Mouse (Mus musculus): Measurements from ENCODE around the gene Tgfb2.

The Tgfb2 gene

DNA sequence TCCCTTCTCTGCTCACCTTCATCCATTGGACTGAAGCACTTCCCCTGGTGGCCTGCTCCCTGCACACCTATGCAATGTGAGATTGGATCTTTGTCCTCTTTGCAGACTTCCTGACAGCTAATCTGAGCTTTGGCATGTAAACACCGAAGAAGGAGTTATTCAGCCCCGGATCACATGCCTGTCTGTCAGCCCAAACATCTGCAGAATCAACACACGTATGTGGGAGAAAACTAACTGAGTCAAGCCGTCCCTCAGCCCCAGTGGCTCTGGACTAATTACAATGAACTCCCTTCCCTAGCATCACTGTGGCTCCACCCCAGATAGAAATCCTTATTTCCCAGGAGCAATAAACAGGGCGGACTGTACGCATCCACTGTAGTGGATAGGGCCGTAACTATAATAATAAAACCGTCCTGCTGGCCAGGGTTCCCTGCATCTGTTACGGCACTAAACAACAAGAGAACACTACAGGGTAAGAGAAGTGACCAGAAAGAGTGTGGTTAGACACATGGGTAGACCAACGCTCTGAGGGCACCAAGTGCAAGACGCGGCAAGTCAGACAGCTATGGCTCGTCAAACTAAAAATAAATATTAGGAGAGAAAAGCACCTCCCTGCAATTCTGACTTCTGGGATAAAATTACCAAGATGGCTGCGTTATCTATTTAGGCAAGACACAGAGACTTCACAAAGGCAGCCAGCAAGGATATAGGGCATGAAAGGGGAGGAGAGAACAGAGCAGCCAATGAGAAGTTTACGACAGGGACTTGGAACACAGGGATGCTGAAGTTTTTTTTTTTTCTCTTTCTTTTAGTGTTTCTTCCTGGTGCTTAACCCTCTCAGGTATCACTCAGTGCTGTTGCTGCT lies 3.2 kb downstream of the Tgfb2 start:
- DNase-seq (ENCODE audit: low spot score in 2 of 2) = no peak

DNA sequence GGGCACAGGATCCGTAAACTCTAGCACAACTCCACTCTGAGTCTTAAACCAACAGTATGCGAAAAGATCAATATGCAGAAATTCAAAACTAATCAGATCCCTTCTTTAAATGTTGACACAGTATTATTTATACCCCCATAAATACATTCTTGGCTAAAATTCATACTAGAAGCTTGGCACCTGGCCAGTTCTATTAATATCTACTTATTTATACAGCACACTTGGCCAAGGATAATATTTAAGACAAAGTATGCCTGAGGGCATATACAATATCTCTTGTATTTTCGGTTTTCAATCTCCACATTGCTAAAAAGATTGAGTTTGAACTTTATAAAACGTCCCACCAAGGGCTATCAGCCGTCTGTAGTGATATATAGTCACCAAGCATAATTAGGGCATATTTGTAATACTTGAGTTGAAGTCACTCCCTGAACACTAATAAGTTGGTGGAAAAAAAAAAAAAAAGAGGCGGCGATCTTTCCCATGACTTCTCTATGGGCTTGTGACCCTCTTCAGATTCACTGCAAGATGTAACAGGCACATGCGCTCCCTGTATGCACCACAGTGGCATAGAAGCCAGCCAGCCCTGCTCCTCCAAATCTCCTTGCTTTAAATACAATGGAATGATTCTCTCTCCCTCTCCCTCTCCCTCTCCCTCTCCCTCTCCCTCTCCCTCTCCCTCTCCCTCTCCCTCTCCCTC lies 4.4 kb downstream of the Tgfb2 start:
- no peak for DNase-seq (ENCODE audit: low spot score in 2 of 2)

DNA sequence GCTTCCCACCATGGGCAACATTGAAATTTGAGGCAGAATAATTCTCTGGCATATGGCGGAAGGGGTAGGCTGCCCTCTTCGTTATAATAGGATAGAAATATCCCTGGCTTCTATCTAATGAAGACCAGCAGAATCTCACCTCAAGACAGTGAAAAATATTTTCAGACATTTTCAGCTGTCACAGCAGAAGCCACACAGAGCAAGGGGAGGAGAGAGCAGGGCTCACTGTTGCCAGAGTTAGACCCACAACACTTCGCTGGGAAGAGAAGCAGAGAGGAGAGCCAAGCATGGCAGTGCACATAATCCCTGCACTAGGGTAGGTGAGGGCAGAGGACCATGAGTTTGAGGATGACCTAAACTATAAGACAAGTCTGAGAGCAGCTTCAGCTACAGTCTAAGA lies 5.3 kb downstream of the Tgfb2 start:
- no peak for DNase-seq (ENCODE audit: low spot score in 2 of 2)

DNA sequence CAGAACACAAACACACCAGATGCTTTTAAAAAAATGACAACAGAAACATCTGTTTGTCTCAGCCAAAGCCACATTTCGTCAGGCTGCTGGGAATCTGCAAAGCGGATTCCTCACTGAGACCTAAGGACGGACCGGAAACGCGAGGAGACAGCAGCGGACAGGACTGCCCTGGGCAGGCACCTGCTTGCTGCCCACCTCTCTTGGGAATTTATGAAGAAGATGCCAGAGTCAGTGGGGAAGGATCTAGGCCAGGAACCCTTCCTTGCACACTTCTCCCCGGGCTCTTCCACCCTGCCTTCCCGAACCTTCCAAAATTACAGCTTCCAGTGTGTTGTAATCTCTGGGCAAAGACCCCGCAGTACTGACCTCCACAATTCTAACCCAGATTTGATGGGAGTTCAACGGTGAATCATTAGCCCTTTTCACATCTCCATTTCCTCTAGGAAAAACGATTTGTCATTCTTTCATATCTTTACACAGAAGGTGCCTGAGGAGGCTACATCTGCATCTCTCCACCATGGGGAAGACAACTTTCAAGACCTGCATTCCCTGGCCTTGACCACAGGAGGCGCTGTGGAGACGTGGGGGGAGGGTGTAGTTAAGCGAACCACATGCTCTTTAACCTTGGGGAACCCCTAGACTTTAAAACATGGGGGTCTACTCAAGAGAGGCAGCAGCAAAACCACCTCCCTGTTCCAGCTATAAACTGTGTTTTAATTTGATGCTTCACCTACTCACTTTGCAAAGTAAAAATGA lies 7.0 kb downstream of the Tgfb2 start:
- no peak for DNase-seq (ENCODE audit: low spot score in 2 of 2)

DNA sequence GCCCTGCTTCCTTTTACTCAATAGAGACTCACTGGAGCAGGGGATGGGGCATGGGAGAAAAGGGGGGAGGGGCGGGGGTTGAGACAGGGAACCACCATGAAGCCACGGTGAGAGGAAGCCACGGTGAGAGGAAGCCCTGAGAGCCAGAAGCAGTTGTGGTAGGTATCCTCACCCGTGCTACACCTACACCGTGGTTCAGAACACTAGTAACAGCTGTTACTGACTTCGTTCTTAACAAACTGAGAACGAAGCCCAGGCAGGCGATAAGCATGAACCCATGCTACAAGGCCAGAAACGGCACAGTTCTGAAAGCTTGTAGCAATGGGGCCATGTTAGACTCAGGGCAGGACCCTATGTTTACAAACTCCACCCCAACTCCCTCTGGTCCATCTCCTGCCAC lies 9.6 kb downstream of the Tgfb2 start:
- no peak for DNase-seq (ENCODE audit: low spot score in 2 of 2)

DNA sequence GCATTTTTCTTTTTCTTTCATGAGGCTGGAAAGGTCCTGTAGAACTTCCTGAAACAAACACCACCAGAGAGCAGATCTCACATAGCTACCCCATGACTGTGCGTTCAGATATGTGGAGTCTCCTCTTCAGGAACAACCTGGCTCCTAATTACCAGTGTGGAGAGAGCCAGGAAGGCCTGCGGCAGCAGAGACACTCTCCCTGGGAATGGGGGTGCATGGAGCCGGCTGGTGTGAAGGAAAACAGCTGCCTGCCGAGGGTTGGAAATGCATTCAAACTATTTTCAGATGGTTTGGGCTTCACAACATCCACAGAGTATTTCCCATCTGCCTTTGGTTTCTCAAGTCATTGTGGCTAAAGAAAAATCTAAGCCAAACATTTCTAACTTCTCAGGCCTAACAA lies 10.4 kb downstream of the Tgfb2 start:
- no peak for DNase-seq (ENCODE audit: low spot score in 2 of 2)

DNA sequence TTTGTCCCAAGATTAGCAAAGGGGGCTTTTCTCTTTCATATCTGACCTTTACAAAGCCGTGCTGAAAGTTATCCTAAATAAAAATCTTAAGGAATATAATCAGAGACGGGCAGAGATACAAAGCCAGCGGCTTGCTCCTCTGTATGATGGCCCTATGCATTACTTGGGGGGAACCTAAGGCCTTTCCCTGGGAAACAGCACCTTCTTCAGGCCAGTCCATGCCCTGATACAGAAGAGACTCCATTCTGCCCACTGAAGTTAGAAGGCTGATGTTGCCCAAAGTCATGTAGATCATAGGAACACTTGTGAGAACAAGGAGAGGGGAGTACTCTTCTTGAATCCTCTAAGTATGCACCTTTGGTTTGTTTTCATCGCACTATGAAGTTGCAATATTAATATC lies 13.4 kb downstream of the Tgfb2 start:
- DNase-seq (ENCODE audit: low spot score in 2 of 2) = no peak

DNA sequence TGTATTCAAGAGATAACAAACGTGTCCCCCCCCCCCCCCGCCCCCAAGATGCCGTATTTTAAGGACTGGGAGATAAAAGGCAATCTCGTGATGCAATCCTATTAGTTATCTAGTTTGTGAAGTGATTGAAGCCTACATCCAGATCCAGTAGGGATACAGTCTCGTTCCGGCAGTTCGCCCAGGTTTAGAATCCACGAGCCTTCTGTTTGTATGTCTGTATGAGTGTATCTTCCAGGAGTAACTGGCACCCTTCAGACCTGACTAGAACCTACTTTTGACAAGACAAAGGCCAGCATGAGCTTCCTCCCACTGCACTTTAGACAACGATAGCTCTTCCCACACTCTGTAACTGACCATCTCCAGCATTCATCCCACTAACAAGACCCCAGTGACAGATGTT lies 14.1 kb downstream of the Tgfb2 start:
- no peak for DNase-seq (ENCODE audit: low spot score in 2 of 2)

DNA sequence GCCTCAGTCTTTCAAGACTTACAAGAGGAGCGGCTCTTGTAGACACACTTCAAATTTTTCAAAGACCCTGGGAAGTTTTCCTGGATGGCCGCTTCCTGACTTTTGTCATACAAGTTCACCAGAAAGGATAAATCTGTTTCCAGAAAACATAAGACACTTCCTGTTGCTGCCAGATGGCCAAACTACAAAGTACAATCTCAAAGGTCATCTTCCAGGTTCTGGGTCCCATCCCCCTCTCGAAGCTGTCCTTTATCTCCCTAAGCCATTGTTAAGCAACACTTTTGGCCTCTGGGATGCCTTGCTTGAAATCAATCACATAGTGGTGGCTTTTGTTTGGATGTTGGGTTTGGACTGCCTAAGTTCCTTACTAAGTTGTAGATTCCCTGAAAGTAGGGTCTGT lies 21.7 kb downstream of the Tgfb2 start:
- no peak for DNase-seq (ENCODE audit: low spot score in 2 of 2)

DNA sequence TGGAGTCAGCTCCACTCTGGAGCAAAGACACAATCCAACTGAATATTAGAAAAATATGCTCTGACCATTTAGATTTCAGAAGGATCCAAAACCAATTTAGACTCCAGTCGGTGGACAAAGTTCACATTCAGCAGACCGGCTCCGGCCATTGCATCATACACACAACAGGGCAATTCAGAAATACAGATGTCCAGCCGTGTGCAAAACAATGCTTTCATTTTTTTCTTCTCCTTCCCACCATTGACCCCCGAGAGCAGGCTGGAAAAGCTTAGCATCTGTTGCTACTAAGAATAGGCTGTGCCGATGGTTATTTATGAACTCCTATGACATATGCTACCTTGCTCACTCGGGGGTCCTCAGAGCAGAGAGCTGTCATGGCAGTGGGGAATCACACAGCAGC lies 23.2 kb downstream of the Tgfb2 start:
- DNase-seq (ENCODE audit: low spot score in 2 of 2) = no peak

DNA sequence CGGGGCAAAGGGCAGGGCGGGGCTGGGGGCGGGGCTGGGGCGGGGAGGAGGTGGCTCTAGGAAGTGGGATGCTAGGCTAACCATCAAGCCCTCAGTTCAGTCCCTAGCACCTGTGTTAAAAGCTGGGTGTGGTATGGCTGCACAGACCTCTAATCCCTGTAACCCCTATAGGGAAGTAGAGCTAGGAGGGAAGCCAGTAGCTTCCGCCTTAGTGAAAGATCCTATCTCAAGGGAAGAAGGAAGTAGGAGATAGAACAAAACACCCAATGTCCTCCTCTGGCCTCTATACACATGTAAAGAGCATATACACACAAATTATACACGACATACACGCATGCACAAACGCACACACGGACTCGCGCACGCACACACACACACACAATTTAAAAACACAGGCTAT lies 28.2 kb downstream of the Tgfb2 start:
- no peak for DNase-seq (ENCODE audit: low spot score in 2 of 2)

DNA sequence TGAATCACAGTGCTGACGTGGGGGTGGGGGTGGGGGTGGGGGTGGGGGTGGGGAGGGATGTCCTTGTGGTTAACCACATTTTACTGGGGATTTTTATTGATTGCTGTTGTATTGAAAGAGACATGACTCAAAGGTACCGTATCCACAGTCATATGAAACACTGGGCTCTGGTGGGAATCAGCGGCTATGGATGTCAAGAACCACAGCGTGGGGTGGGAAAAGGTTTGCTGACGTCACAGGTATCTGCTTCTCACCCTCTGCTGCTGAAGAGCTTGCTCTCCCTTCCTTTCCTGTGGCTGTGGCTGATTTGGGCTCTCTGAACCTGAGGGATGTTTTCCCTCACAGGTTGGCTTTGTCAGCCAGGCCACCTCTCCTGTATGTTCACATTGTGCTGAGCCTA lies 29.6 kb downstream of the Tgfb2 start:
- DNase-seq (ENCODE audit: low spot score in 2 of 2) = no peak

DNA sequence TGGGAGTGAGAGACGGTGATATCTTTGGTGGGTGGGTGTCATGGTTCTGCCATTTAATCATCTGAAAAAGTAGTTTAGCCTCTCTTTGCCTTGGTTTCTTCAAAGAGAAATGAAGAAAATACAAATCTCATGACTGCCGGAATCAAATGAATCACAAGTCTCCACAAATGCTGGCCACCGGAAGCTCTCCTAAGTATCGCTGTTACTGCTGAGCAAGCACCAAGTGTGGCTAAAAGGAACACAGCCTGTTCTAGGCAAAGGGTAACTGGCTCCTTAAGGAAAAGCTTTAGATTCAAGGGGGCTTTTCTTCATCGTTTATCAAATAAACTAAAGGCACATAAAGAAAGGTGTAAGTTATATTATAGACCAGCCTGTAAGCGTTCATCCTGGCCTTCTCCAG lies 30.5 kb downstream of the Tgfb2 start:
- no peak for DNase-seq (ENCODE audit: low spot score in 2 of 2)

DNA sequence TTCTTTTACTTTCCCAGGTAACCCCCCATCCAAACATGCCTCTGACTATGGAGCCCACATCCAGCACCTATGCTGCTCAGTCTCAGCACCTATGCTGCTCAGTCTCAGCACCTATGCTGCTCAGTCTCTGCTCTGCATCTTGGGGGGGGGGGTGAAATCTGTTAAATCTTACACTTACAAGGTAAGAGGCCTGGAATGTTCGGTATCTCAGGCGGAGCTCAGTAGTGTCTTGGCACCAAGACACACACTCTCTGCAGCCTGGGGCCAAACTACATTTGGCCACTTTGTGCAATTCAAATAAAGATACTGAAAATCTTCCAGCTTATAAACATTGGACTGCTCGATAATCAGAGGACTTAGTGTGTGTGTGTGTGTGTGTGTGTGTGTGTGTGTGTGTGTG lies 31.2 kb downstream of the Tgfb2 start:
- DNase-seq (ENCODE audit: low spot score in 2 of 2) = no peak

DNA sequence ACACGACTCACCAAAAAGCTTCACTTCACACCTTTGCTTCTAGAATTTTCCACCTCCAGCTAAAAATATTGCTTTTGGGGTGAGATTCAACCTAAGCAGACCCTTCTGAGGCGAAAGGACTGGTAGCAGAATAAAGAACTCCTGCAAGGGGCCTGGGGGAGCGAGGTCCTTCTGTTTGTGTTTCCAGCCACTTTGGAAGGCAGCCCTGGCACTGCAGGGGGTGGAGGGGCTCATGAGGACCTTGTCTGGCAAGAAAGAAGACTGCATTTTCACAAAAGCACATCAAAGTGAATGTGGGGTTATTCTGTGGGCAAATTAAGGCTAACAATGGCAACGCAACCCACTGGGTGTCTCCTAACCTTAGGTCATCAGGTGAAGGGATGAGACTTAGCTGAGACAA lies 32.6 kb downstream of the Tgfb2 start:
- no peak for DNase-seq (ENCODE audit: low spot score in 2 of 2)

DNA sequence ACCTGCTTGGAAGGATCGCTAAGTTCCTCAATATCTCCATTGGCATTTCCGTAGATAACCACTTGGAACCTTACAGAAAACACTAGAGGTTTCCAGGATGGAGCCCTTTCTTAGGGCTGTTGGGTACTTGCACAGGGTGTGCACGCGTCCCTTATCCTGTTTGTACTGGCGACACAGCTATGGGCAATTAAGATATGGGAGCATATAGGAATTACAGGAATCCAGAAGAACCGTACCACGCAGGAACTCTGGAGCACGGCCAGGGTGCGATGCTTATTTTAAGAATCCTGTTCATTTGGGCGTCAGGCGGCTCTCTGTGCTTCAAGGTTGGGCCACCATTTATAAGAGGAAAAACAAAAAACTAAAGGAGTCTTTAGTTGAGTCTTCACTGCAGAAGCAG lies 42.4 kb downstream of the Tgfb2 start:
- DNase-seq (ENCODE audit: low spot score in 2 of 2) = no peak

DNA sequence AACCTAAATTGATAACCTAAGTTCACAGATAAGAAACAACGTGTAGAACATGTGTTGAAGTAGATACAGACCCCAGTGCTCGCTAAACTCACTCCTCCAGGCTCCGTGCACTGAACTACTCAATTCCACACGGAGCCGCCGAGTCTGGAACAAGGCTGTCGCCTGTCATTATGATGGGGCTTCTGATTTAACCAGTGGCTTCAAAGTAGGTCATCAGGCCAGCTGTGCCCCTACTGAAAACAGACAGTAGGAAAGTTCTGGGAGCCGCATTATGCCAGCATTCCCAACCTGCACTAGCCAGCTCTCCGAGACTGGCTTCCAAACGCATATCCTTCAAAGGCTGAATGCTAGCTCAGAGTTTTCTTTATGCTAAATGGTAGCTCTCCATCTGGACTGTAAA lies 42.8 kb downstream of the Tgfb2 start:
- no peak for DNase-seq (ENCODE audit: low spot score in 2 of 2)

DNA sequence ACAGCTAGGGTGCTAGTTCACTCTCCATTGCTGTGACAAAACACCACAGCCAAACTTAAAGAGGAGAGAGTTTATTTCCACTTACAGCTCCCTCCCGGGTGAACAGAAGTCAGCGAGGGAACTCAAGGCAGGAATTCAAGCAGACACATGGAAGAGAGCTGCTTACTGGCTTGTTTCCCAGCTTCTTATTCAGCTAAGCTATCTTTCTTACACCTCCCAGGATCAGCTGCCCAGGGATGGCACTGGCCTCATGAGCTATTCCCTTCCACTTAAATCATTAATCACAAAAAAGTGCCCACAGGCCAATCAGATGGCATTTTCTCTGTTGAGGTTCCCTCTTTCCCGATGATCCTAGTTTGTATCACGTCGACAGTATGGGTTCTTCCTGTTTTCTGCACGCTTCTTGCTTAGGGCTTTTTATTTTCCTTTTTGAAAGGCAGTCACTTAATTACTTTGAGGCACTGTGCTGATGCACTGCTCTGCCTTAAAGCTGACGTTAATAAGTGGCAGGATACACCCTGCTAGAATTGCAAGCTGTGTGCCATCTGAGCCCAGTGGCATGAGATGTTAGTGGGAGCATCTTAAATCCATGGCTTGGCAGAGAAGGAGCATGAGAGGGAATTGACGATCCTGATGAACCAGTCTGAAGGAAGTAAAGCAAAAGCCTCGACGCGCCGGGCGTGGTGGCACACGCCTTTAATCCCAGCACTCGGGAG lies 44.4 kb downstream of the Tgfb2 start:
- no peak for DNase-seq (ENCODE audit: low spot score in 2 of 2)

DNA sequence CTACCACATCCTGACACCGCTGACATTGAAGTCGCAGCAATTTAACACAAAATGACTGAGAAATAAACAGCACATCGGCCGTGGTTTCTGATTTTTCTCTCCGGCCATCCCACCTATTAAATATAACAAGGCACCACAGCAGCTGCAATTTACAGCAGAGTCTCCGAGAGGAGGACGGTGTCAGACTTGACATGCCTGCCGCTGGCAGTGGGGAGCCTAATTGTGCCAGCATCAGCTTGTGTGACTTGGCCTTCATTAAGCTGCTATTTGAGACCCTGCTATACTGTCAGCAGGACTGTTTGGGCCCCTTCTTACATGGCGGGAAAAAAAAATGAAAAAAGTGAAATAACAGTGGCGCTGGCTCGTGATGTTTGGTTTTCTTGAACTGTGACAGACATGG lies 47.0 kb downstream of the Tgfb2 start:
- no peak for DNase-seq (ENCODE audit: low spot score in 2 of 2)

DNA sequence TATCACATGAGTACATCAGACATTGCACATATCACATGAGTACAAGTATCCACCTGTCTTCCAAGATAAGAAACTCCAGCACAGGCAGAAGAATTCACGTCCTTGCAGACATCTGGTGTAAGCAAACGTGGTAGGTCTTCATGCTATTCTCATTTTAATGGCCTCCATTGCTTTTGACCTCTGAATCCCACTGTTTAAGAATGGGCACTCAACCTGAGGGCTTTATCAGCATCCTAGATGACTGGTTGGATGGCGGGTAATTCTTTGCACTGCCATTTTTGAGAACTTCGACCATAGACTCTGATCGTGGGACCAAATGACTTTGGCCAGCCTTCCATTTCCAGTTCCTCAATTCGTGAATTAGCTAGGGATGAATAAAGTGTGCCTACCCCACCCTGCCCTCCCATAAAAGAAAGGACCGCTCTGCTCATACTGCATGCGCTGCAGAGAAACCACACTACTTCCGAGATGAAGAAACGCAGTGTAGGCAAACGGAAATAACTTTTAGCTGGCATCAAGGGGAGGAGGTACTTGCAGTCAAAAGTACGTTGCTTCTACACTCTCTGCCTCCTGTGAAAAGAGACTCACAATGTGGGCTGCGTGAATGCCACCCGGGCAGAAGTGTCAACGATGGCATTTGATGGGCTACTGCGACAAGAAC lies 48.1 kb downstream of the Tgfb2 start:
- DNase-seq (ENCODE audit: low spot score in 2 of 2) = no peak

DNA sequence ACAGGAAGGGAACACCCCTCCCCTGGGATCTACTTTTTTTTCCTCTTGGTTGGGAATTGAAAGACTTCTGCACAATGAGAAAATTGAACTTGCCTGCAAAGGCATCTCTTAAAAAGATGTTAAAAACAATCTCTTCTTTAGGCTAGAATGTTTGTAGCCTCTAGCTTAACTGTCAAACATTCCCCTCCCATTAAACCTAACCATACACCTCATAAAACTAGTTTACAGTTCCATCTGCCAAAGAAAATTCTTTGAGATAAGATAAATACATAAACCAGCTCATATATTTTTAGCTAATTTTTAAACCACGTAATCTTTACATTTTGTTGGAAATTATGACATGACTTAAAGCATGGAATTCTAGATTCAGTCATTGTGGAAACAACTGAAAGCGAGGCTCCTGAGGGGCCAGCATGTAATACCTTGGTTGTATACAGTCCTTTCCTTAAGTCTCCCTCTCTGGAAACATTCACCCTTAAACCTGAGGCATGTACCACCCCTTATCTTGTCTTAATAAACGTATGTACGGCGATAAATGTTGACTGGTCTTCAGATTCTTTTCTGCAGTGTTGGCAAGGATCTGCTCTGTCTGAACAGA lies 49.0 kb downstream of the Tgfb2 start:
- no peak for DNase-seq (ENCODE audit: low spot score in 2 of 2)
